Mouse (Mus musculus) splenic B cell, adult 2 months (primary cell): ENCODE results near the gene Higd2a.

Experiments
- DNase-seq: peaks from one replicate; pipeline ENCODE4 v3.0.0-alpha.2; 2011; ENCODE audit warnings: low read depth, low spot score
- H3K27me3 ChIP-seq: 2 replicates; pipeline ENCODE4 v1.6.1; 2012; ENCODE audit warnings: mild to moderate bottlenecking, low read length, moderate library complexity, mixed read lengths; ENCODE audit not compliant: control insufficient read depth, poor library complexity, insufficient read depth, severe bottlenecking
- H3K36me3 ChIP-seq: 2 replicates; pipeline ENCODE4 v1.6.1; 2012; ENCODE audit warnings: mild to moderate bottlenecking, low read length, moderate library complexity, mixed read lengths; ENCODE audit not compliant: control insufficient read depth, poor library complexity, insufficient read depth, severe bottlenecking

The Higd2a gene

GRCm38 (mm10) chr13:54589996-54590951, at the start of gene Higd2a, which contains the start of gene Nop16:
TSS of gene Higd2a (plus strand) at chr13:54590207.
TSS of gene Nop16 (minus strand) at chr13:54590090.
- no peaks in the 10 kb centered on the region for H3K27me3 ChIP-seq
- peaks cover 2% of the 10 kb centered on the region; the same call in 1 of the 2 replicates for H3K36me3 ChIP-seq
- peak; percentile 98 for DNase-seq

- no peak for DNase-seq
- H3K36me3 ChIP-seq, result peaks cover 9% of the 10 kb centered on the region; the same call in 1 of the 2 replicates
- H3K27me3 ChIP-seq, result no peaks in the 10 kb centered on the region
Measured at GRCm38 (mm10) chr13:54548036-54548435, 42.0 kb upstream of the Higd2a start.

- no peak for DNase-seq
- Histone ChIP-seq H3K36me3 (peaks cover 8% of the 10 kb centered on the region), H3K27me3 (no peaks in the 10 kb centered on the region)
Measured at GRCm38 (mm10) chr13:54556176-54556575, 33.8 kb upstream of the Higd2a start.

GRCm38 (mm10) chr13:54556796-54557195, 33.2 kb upstream of the Higd2a start:
- no peak for DNase-seq
- H3K27me3 ChIP-seq, result no peaks in the 10 kb centered on the region
- peaks cover 8% of the 10 kb centered on the region for H3K36me3 ChIP-seq

- Histone ChIP-seq H3K27me3 (no peaks in the 10 kb centered on the region), H3K36me3 (peaks cover 6% of the 10 kb centered on the region)
- no peak for DNase-seq
Measured at GRCm38 (mm10) chr13:54557652-54558051, 32.4 kb upstream of the Higd2a start.

- no peak for DNase-seq
- H3K27me3 ChIP-seq, result no peaks in the 10 kb centered on the region
Measured at GRCm38 (mm10) chr13:54559656-54560055, 30.4 kb upstream of the Higd2a start.

GRCm38 (mm10) chr13:54560608-54561007, 29.4 kb upstream of the Higd2a start:
- Histone ChIP-seq H3K27me3 (no peaks in the 10 kb centered on the region), H3K36me3 (peaks cover 6% of the 10 kb centered on the region)
- DNase-seq, result no peak

More at GRCm38 (mm10) chr13:54559656-54560055, 30.4 kb upstream of the Higd2a start:
- peaks cover 6% of the 10 kb centered on the region for H3K36me3 ChIP-seq

- peak; percentile 36 for DNase-seq
Measured at GRCm38 (mm10) chr13:54562562-54562961, 27.4 kb upstream of the Higd2a start.

GRCm38 (mm10) chr13:54564232-54565200, 25.5 kb upstream of the Higd2a start:
- no peaks in the 10 kb centered on the region for H3K27me3 ChIP-seq
- DNase-seq, result peak; percentile 17

More at GRCm38 (mm10) chr13:54562562-54562961, 27.4 kb upstream of the Higd2a start:
- Histone ChIP-seq H3K27me3 (no peaks in the 10 kb centered on the region), H3K36me3 (peaks cover 3% of the 10 kb centered on the region)

GRCm38 (mm10) chr13:54565201-54565581, 24.8 kb upstream of the Higd2a start, which contains the start of gene 4833439L19Rik:
TSS of gene 4833439L19Rik (minus strand) at chr13:54565435.
- peak; percentile 95 for DNase-seq
- no peaks in the 10 kb centered on the region for H3K27me3 ChIP-seq
- no peaks in the 10 kb centered on the region; the same call in 1 of the 2 replicates for H3K36me3 ChIP-seq

More at GRCm38 (mm10) chr13:54564232-54565200, 25.5 kb upstream of the Higd2a start:
- no peaks in the 10 kb centered on the region; the same call in 1 of the 2 replicates for H3K36me3 ChIP-seq

GRCm38 (mm10) chr13:54565594-54566345, 24.2 kb upstream of the Higd2a start:
- Histone ChIP-seq H3K27me3 (no peaks in the 10 kb centered on the region), H3K36me3 (no peaks in the 10 kb centered on the region; the same call in 1 of the 2 replicates)
- DNase-seq, result peak; percentile 24

- DNase-seq, result peak; percentile 18
- H3K27me3 ChIP-seq, result no peaks in the 10 kb centered on the region
- H3K36me3 ChIP-seq, result no peaks in the 10 kb centered on the region
Measured at GRCm38 (mm10) chr13:54568380-54568779, 21.6 kb upstream of the Higd2a start.

GRCm38 (mm10) chr13:54569282-54569681, 20.7 kb upstream of the Higd2a start:
- Histone ChIP-seq H3K27me3 (no peaks in the 10 kb centered on the region), H3K36me3 (no peaks in the 10 kb centered on the region)
- no peak for DNase-seq

- H3K36me3 ChIP-seq, result no peaks in the 10 kb centered on the region
- no peaks in the 10 kb centered on the region for H3K27me3 ChIP-seq
- no peak for DNase-seq
Measured at GRCm38 (mm10) chr13:54570736-54571135, 19.3 kb upstream of the Higd2a start.
